Mouse (Mus musculus) frontal cortex, postnatal 14 days (tissue): ENCODE results near the gene Tmem176a.
"Not testable (repeated sequence)": the region's sequence is repeated elsewhere in the genome, so short reads cannot be mapped to it uniquely, and the experiment has no call there.

Experiments
- DNase-seq, 2 experiments: peaks; one replicate each; pipeline ENCODE4 v3.0.0; 2022; ENCODE audit warnings: low spot score in 2 of 2

The Tmem176a gene

GRCm38 (mm10) chr6:48840371-48840969 is at the start of gene Tmem176a:
Tmem176a (plus strand) TSS chr6:48840919.
- no peak for DNase-seq

- no peak for DNase-seq
These were observed 38.8 kb upstream of the Tmem176a start for GRCm38 (mm10) chr6:48801897-48802296.

- DNase-seq = no peak
These were observed 37.2 kb upstream of the Tmem176a start for GRCm38 (mm10) chr6:48803406-48804051.

GRCm38 (mm10) chr6:48804346-48804745 is 36.4 kb upstream of the Tmem176a start:
- DNase-seq = no peak

- DNase-seq = no peak
These were observed 34.0 kb upstream of the Tmem176a start for GRCm38 (mm10) chr6:48806746-48807145.

- no peak for DNase-seq
These were observed 31.1 kb upstream of the Tmem176a start for GRCm38 (mm10) chr6:48809494-48810219.

- no peak for DNase-seq
These were observed 25.7 kb upstream of the Tmem176a start for GRCm38 (mm10) chr6:48815013-48815412.

- DNase-seq = peak; percentile 34 to 52
These were observed 22.9 kb upstream of the Tmem176a start for GRCm38 (mm10) chr6:48817815-48818214.

- not testable (repeated sequence) for DNase-seq
These were observed 18.5 kb upstream of the Tmem176a start for GRCm38 (mm10) chr6:48821991-48822785.

GRCm38 (mm10) chr6:48825016-48825415 is 15.7 kb upstream of the Tmem176a start:
- no peak for DNase-seq

GRCm38 (mm10) chr6:48828976-48829375 is 11.7 kb upstream of the Tmem176a start:
- no peak for DNase-seq

GRCm38 (mm10) chr6:48829651-48830050 is 11.1 kb upstream of the Tmem176a start:
- DNase-seq = no peak

GRCm38 (mm10) chr6:48830241-48830640 is 10.5 kb upstream of the Tmem176a start:
- no peak for DNase-seq

- DNase-seq = no peak
These were observed 9.6 kb upstream of the Tmem176a start for GRCm38 (mm10) chr6:48831141-48831540.

- no peak for DNase-seq
These were observed 8.3 kb upstream of the Tmem176a start for GRCm38 (mm10) chr6:48832426-48832825.

- no peak for DNase-seq
These were observed 7.2 kb upstream of the Tmem176a start for GRCm38 (mm10) chr6:48833515-48833914.

GRCm38 (mm10) chr6:48835241-48835640 is 5.5 kb upstream of the Tmem176a start:
- no peak for DNase-seq

GRCm38 (mm10) chr6:48836146-48836545 is 4.6 kb upstream of the Tmem176a start:
- no peak for DNase-seq

- DNase-seq = no peak
These were observed 3.2 kb upstream of the Tmem176a start for GRCm38 (mm10) chr6:48837516-48837915.

- DNase-seq = no peak
These were observed 2.2 kb upstream of the Tmem176a start for GRCm38 (mm10) chr6:48838321-48839080.

GRCm38 (mm10) chr6:48840973-48841625 is 380 bp downstream of the Tmem176a start, which contains the start of gene Tmem176b:
Tmem176b (minus strand) TSS chr6:48841496.
- peak; percentile 79 to 80 for DNase-seq
